Mouse (Mus musculus) forebrain, embryonic 12.5 days (tissue): ENCODE data around the gene Gapvd1. TPM values are rescaled to one million over a fixed set of nuclear protein-coding genes. Genes with fewer than 3 reads are reported as not detected.

Source experiments
- ATAC-seq: fragments of 200-750 bp; cut with Nextera tagmentation; 2 replicates; pipeline ENCODE4 v1.8.0; 2017; ENCODE audit warnings: moderate TSS enrichment; ENCODE audit not compliant: low FRiP score
- H3K27ac ChIP-seq: fragments of 300-500 bp; sonication (generic); 2 replicates; pipeline ENCODE4 v1.5.1; 2016; ENCODE audit warnings: mild to moderate bottlenecking
- H3K27me3 ChIP-seq: fragments of 300-500 bp; sonication (generic); 2 replicates; pipeline ENCODE4 v1.6.1; 2016; ENCODE audit warnings: mild to moderate bottlenecking
- H3K36me3 ChIP-seq: fragments of 300-500 bp; sonication (generic); replicated peaks from 2 replicates; pipeline ENCODE4 v1.6.1; 2016; ENCODE audit warnings: mild to moderate bottlenecking
- H3K4me1 ChIP-seq: fragments of 300-500 bp; sonication (generic); 2 replicates; pipeline ENCODE4 v1.6.1; 2016
- H3K4me2 ChIP-seq: fragments of 300-500 bp; sonication (generic); 2 replicates; pipeline ENCODE4 v1.6.1; 2016; ENCODE audit warnings: mild to moderate bottlenecking, moderate library complexity
- H3K4me3 ChIP-seq: fragments of 300-500 bp; sonication (generic); replicated peaks from 2 replicates; pipeline ENCODE4 v1.5.1; 2016; ENCODE audit warnings: mild to moderate bottlenecking
- H3K9ac ChIP-seq: fragments of 300-500 bp; sonication (generic); 2 replicates; pipeline ENCODE4 v1.6.1; 2016; ENCODE audit warnings: mild to moderate bottlenecking
- H3K9me3 ChIP-seq: fragments of 300-500 bp; sonication (generic); 2 replicates; pipeline ENCODE4 v1.6.1; 2016
- WGBS: fragments of 180-500 bp; shearing (Covaris S2); methylation state at CpG from one replicate; pipeline ENCODE4 v1.1.7; 2016; 5-methylcytosine and 5-hydroxymethylcytosine counted together
- polyA plus RNA-seq: library from polyadenylated mRNA; unstranded; fragments of >200 nt; fragmentation: Nextera tagmentation; extraction: Ambion mirVana; gene quantifications from 2 replicates; pipeline ENCODE4 v1.2.1, GENCODE M21; 2016

Gene Gapvd1
- polyA plus RNA-seq, 1 experiment from 2014 or later, result 123 TPM

DNA sequence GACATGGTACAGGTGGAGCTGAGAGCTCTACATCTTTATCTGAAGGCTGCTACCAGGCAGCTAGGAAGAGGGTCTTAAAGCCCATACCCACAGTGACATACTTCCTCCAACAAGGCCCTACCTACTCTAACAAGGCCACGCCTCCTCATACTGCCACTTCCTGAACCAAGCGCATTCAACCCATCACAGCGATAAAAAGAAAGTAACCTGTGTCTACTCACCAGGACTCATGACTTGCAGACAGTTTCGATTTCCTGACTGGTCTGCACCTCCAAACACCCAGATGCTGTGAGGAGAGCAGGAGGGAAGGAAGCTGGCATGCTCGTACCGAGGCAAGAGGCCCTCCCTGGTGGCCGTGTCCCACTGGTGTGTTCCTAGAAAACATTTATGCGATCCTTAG lies 35.2 kb upstream of the Gapvd1 start:
- no peaks in the 10 kb centered on the region for H3K4me1 ChIP-seq
- peaks cover 32% of the 10 kb centered on the region for H3K36me3 ChIP-seq
- WGBS, result 90% methylated on average over 8 of the region's 8 CpGs
- no peaks in the 10 kb centered on the region for H3K27me3 ChIP-seq
- H3K4me3 ChIP-seq, result no peak overlapping the region
- no peaks in the 10 kb centered on the region for H3K9me3 ChIP-seq
- ATAC-seq, result no peak
- no peak overlapping the region for H3K27ac ChIP-seq
- no peak overlapping the region for H3K9ac ChIP-seq
- no peak overlapping the region for H3K4me2 ChIP-seq

GRCm38 (mm10) chr2:34784085-34784484 lies 29.1 kb upstream of the Gapvd1 start:
- no peak overlapping the region for H3K4me3 ChIP-seq
- H3K4me2 ChIP-seq, result no peak overlapping the region
- no peaks in the 10 kb centered on the region for H3K27me3 ChIP-seq
- WGBS, result 85% methylated on average over 2 of the region's 2 CpGs
- H3K9ac ChIP-seq, result no peak overlapping the region
- no peaks in the 10 kb centered on the region for H3K4me1 ChIP-seq
- H3K9me3 ChIP-seq, result no peaks in the 10 kb centered on the region
- no peak overlapping the region for H3K27ac ChIP-seq
- H3K36me3 ChIP-seq, result peaks cover 55% of the 10 kb centered on the region
- no peak for ATAC-seq

- Histone ChIP-seq H3K9ac (no peak overlapping the region), H3K36me3 (peaks cover 62% of the 10 kb centered on the region)
- WGBS, result 91% methylated on average over 14 of the region's 14 CpGs
Measured at GRCm38 (mm10) chr2:34783064-34784020, 28.3 kb upstream of the Gapvd1 start.

DNA sequence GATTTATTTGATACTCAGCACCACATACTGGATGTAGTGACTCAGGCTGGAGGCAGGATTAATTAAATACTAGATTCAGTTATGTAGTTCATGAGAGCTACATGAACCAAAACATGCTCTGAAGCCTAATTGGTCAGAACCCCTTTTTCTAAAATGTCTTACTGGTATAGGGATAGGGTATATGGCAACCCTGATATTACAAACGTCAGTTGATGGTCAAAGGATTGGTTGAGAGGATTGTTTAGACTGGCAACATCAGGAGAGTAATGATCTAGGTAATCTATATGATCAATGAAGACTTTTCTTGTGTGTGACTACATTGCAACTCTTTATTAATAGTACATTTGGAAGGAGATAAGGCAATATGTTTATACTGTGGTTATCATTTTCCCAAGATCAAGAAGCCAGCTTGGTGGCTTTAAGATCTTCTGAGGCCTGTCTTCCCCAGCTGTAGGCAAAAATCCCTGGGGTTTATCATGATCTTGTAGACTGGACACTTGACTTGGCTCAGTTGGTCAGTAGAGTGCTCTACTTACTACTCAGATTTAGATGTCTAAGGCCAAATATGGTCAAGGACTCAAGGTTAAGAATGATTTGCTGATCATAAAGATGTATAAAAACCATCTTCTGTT lies 22.3 kb upstream of the Gapvd1 start:
- no peak overlapping the region for H3K9ac ChIP-seq
- H3K27me3 ChIP-seq, result no peaks in the 10 kb centered on the region
- peaks cover 73% of the 10 kb centered on the region for H3K36me3 ChIP-seq
- no peaks in the 10 kb centered on the region for H3K9me3 ChIP-seq
- no peak overlapping the region for H3K27ac ChIP-seq
- no peak for ATAC-seq
- no peak overlapping the region for H3K4me3 ChIP-seq
- WGBS, result 77% methylated on average over 1 of the region's 1 CpGs
- peaks cover 46% of the 10 kb centered on the region for H3K4me1 ChIP-seq
- H3K4me2 ChIP-seq, result no peak overlapping the region

More at GRCm38 (mm10) chr2:34783064-34784020, 28.3 kb upstream of the Gapvd1 start:
- no peaks in the 10 kb centered on the region for H3K9me3 ChIP-seq
- H3K4me2 ChIP-seq, result no peak overlapping the region
- H3K27me3 ChIP-seq, result no peaks in the 10 kb centered on the region
- no peak for ATAC-seq
- H3K4me3 ChIP-seq, result no peak overlapping the region
- no peak overlapping the region for H3K27ac ChIP-seq
- H3K4me1 ChIP-seq, result no peaks in the 10 kb centered on the region

GRCm38 (mm10) chr2:34774493-34774892 lies 19.5 kb upstream of the Gapvd1 start:
- no peak for ATAC-seq
- Histone ChIP-seq H3K27ac (no peak overlapping the region), H3K27me3 (no peaks in the 10 kb centered on the region), H3K4me2 (peak overlapping the region; percentile 63), H3K9ac (no peak overlapping the region; the same call in 1 of the 2 replicates), H3K9me3 (no peaks in the 10 kb centered on the region), H3K36me3 (peaks cover 59% of the 10 kb centered on the region), H3K4me1 (peaks cover 52% of the 10 kb centered on the region), H3K4me3 (peak overlapping the region; percentile 96)
- WGBS, result 90% methylated on average over 6 of the region's 6 CpGs

- H3K4me2 ChIP-seq, result peak overlapping the region; percentile 63
- peaks cover 52% of the 10 kb centered on the region for H3K4me1 ChIP-seq
- 92% methylated on average over 4 of the region's 4 CpGs for whole genome bisulfite sequencing
- H3K9ac ChIP-seq, result no peak overlapping the region
- H3K9me3 ChIP-seq, result no peaks in the 10 kb centered on the region
- H3K27me3 ChIP-seq, result no peaks in the 10 kb centered on the region
- H3K27ac ChIP-seq, result no peak overlapping the region
- H3K36me3 ChIP-seq, result peaks cover 51% of the 10 kb centered on the region
- peak overlapping the region; percentile 96 for H3K4me3 ChIP-seq
- no peak for ATAC-seq
Measured at GRCm38 (mm10) chr2:34773673-34774072, 18.6 kb upstream of the Gapvd1 start.

DNA sequence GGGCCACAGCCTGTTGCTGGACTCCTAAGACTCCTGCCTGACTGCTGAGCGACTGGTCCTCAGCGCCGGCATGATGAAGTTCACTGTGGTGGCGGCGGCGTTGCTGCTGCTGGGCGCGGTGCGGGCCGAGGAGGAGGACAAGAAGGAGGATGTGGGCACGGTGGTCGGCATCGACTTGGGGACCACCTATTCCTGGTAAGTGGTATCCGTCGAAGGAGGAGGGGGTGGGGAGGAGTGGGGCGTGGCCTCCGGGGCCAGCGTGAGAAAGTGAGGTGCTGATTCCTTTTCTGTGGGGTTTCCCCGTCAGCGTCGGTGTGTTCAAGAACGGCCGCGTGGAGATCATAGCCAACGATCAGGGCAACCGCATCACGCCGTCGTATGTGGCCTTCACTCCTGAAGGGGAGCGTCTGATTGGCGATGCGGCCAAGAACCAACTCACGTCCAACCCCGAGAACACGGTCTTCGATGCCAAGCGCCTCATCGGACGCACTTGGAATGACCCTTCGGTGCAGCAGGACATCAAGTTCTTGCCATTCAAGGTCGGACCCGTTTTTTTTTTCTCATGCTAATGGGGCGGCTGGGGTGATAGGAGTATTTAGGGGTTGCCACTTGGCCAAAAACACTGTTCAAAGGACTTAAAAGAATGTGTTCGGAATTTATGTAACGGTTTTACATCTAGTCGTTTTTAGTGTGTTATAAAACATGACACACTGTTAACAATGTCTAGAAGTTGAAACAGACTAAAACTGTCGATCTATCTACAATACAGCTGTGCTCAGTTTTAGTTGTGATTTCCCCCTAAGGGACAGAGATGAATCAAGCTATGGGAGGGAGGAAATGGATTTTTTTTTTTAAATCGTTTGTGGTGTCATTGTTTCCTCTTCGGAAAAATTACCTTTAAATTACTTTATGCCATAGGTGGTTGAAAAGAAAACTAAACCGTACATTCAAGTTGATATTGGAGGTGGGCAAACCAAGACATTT lies 17.5 kb upstream of the Gapvd1 start:
- ATAC-seq, result peak; percentile 34
- H3K4me1 ChIP-seq, result peaks cover 52% of the 10 kb centered on the region

GRCm38 (mm10) chr2:34771368-34772226 lies 16.6 kb upstream of the Gapvd1 start, which contains the start of gene Hspa5:
TSS of gene Hspa5 (plus strand) at chr2:34771970.
- WGBS, result under 1% methylated on average over 60 of the region's 60 CpGs
- Histone ChIP-seq H3K9ac (peak within 1 kb of the TSS; percentile 98), H3K27ac (peak within 1 kb of the TSS; percentile 90), H3K9me3 (no peaks in the 10 kb centered on the region), H3K4me1 (peaks cover 42% of the 10 kb centered on the region), H3K36me3 (peaks cover 32% of the 10 kb centered on the region), H3K4me3 (peak within 1 kb of the TSS; percentile 96), H3K4me2 (peak within 1 kb of the TSS; percentile 70), H3K27me3 (no peaks in the 10 kb centered on the region)
- peak; percentile 99 for ATAC-seq

More for the DNA sequence above, 17.5 kb upstream of the Gapvd1 start:
- 4% methylated on average over 50 of the region's 50 CpGs for WGBS
- H3K9me3 ChIP-seq, result no peaks in the 10 kb centered on the region
- peak overlapping the region; percentile 98 for H3K9ac ChIP-seq
- H3K4me3 ChIP-seq, result peak overlapping the region; percentile 96
- H3K4me2 ChIP-seq, result peak overlapping the region; percentile 63
- peak overlapping the region; percentile 88 for H3K27ac ChIP-seq
- no peaks in the 10 kb centered on the region for H3K27me3 ChIP-seq
- H3K36me3 ChIP-seq, result peaks cover 42% of the 10 kb centered on the region

GRCm38 (mm10) chr2:34770951-34771350 lies 15.9 kb upstream of the Gapvd1 start:
- no peak for ATAC-seq
- no peaks in the 10 kb centered on the region for H3K9me3 ChIP-seq
- H3K4me2 ChIP-seq, result peak overlapping the region; percentile 70
- H3K27me3 ChIP-seq, result no peaks in the 10 kb centered on the region
- peak overlapping the region; percentile 90 for H3K27ac ChIP-seq
- peak overlapping the region; percentile 96 for H3K4me3 ChIP-seq
- WGBS, result 5% methylated on average over 6 of the region's 6 CpGs
- peaks cover 26% of the 10 kb centered on the region for H3K36me3 ChIP-seq
- peaks cover 36% of the 10 kb centered on the region for H3K4me1 ChIP-seq
- peak overlapping the region; percentile 89 for H3K9ac ChIP-seq

GRCm38 (mm10) chr2:34770049-34770448 lies 15.0 kb upstream of the Gapvd1 start:
- Histone ChIP-seq H3K27ac (no peak overlapping the region), H3K4me1 (peaks cover 27% of the 10 kb centered on the region), H3K4me3 (no peak overlapping the region), H3K36me3 (peaks cover 17% of the 10 kb centered on the region), H3K27me3 (no peaks in the 10 kb centered on the region), H3K9ac (no peak overlapping the region), H3K4me2 (peak overlapping the region; percentile 70), H3K9me3 (no peaks in the 10 kb centered on the region)
- WGBS, result 91% methylated on average over 2 of the region's 2 CpGs
- ATAC-seq, result no peak

- no peak for ATAC-seq
- no peak overlapping the region for H3K4me3 ChIP-seq
- no peaks in the 10 kb centered on the region for H3K27me3 ChIP-seq
- no peaks in the 10 kb centered on the region for H3K36me3 ChIP-seq
- no peak overlapping the region for H3K4me2 ChIP-seq
- H3K9me3 ChIP-seq, result no peaks in the 10 kb centered on the region
- H3K9ac ChIP-seq, result no peak overlapping the region
- 58% methylated on average over 12 of the region's 12 CpGs for WGBS
- no peak overlapping the region for H3K27ac ChIP-seq
- no peaks in the 10 kb centered on the region for H3K4me1 ChIP-seq
Measured at GRCm38 (mm10) chr2:34764801-34765200, 9.8 kb upstream of the Gapvd1 start.
